ENCODE assay signal across 18 mouse cellular contexts in the genomic region with DNA sequence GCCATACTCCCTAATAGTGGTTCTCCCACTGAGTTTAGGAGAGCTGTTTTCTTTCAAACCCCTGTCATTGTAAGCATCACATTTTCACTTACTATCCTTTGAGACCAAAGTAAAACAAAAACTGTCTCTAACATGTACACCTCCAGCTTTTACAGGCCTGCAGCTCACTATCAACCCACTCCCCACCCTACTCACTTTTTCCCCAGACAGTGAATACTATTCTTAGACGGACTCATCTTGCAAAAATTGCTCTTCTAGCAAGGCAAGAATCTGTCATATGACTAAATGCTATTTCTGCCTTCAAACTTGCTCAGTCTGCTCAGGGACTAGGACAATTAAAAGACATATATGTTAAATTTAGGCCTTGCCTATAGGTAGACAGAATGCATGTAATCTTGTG. TPM values are rescaled to one million over a fixed set of nuclear protein-coding genes. Genes with fewer than 3 reads are reported as not detected.
DNase-seq lines count a peak whose midpoint lies in the region; ATAC-seq and TF ChIP-seq lines count a peak whose summit lies in the region.
"Had no signal": no experiment of that assay in that cellular context is flagged by ENCODE, and none has a peak within 500 bp of the region (broad histone marks: within the 10 kb centered on the region; RNA-seq: fewer than 3 reads in every experiment).

No protein-coding gene starts in this region.

- peaks cover 25% of the 10 kb centered on the region for H3K27me3 ChIP-seq in midbrain, embryonic 11.5 days (ENCODE audit: control insufficient read depth, insufficient read depth, low read length)
- peaks cover 14% of the 10 kb centered on the region for H3K27me3 ChIP-seq in midbrain, postnatal 0 days (ENCODE audit: insufficient read depth, low read length)
- peaks cover 6% of the 10 kb centered on the region for H3K27me3 ChIP-seq in forebrain, postnatal 0 days (ENCODE audit: insufficient read depth, low read length)

- peak; percentile 83 for ATAC-seq in frontal cortex, adult (ENCODE audit: low TSS enrichment)
- ATAC-seq in midbrain, embryonic 11.5 days (ENCODE audit: low FRiP score) = no peak
- no peak for ATAC-seq in midbrain, postnatal 0 days (ENCODE audit: low FRiP score)
- no peak for ATAC-seq in forebrain, postnatal 0 days
- ATAC-seq: forebrain, embryonic 13.5 days had no signal

- 70% methylated on average over 1 of the region's 1 CpGs for WGBS in midbrain, embryonic 11.5 days
- WGBS in midbrain, postnatal 0 days = 47% methylated on average over 1 of the region's 1 CpGs
- 39% methylated on average over 1 of the region's 1 CpGs for WGBS in forebrain, postnatal 0 days

- H3K9ac ChIP-seq in midbrain, embryonic 11.5 days (ENCODE audit: low read length) = no peak overlapping the region
- H3K9ac ChIP-seq in midbrain, postnatal 0 days (replicated peaks; ENCODE audit: low read length, poor library complexity, severe bottlenecking) = no peak overlapping the region
- no peak overlapping the region for H3K9ac ChIP-seq in forebrain, postnatal 0 days
- H3K9ac ChIP-seq: forebrain, embryonic 13.5 days; heart, embryonic 12.5 days; hindbrain, embryonic 14.5 days had no signal

- peaks cover 4% of the 10 kb centered on the region; the same call in 1 of the 2 replicates for H3K4me1 ChIP-seq in midbrain, embryonic 11.5 days (ENCODE audit: control insufficient read depth, insufficient read depth, low read length)
- H3K4me1 ChIP-seq in midbrain, postnatal 0 days (ENCODE audit: insufficient read depth, low read length) = peaks cover 3% of the 10 kb centered on the region; the same call in 1 of the 2 replicates
- 0 out of 2 replicates have a peak, but pooled peaks cover 7% of the 10 kb centered on the region for H3K4me1 ChIP-seq in forebrain, postnatal 0 days (ENCODE audit: insufficient read depth)

- no peak for TF ChIP-seq CTCF in left cerebral cortex, adult 2 months (IDR thresholded peaks at IDR 0.05)
- no peak for TF ChIP-seq CTCF in midbrain, postnatal 0 days (IDR thresholded peaks at IDR 0.05)
- no peak for TF ChIP-seq CTCF in forebrain, postnatal 0 days (IDR thresholded peaks at IDR 0.05; ENCODE audit: low read depth)

- DNase-seq in frontal cortex, postnatal 25 days (ENCODE audit: low spot score in 2 of 2) = no peak
- peak; percentile 32 for DNase-seq in left cerebral cortex, adult 11 months (ENCODE audit: low spot score)
- no peak for DNase-seq in left cerebral cortex, adult 2 months (ENCODE audit: extremely low spot score in 1 of 2, low spot score in 2 of 2)
- peak; percentile 70 for DNase-seq in midbrain, embryonic 11.5 days (ENCODE audit: low spot score, missing footprints)
- DNase-seq in midbrain, postnatal 0 days (ENCODE audit: low spot score) = no peak
- DNase-seq in forebrain, postnatal 0 days = no peak
- DNase-seq: adrenal gland, postnatal 10 days; cerebellum, adult 11-12 months; cerebellum, adult 9-11 months; gastrocnemius, adult 2 months; gastrocnemius, postnatal 25 days had no signal

- no peak overlapping the region for H3K4me3 ChIP-seq in left cerebral cortex, adult 2 months
- no peak overlapping the region for H3K4me3 ChIP-seq in midbrain, embryonic 11.5 days (ENCODE audit: low read depth, low read length)
- no peak overlapping the region for H3K4me3 ChIP-seq in midbrain, postnatal 0 days (ENCODE audit: low read depth, low read length)
- no peak overlapping the region for H3K4me3 ChIP-seq in forebrain, postnatal 0 days (ENCODE audit: low read depth, low read length)
- H3K4me3 ChIP-seq: forebrain, embryonic 13.5 days; gastrocnemius, adult 2 months; heart, embryonic 12.5 days had no signal

- no peaks in the 10 kb centered on the region for H3K36me3 ChIP-seq in midbrain, embryonic 11.5 days (ENCODE audit: control insufficient read depth, insufficient read depth, low read length)
- no peaks in the 10 kb centered on the region for H3K36me3 ChIP-seq in midbrain, postnatal 0 days (ENCODE audit: insufficient read depth, low read length)
- no peaks in the 10 kb centered on the region for H3K36me3 ChIP-seq in forebrain, postnatal 0 days (ENCODE audit: insufficient read depth)
- H3K36me3 ChIP-seq: embryonic facial prominence, embryonic 10.5 days; heart, embryonic 12.5 days; hindbrain, embryonic 10.5 days had no signal

- H3K9me3 ChIP-seq in midbrain, embryonic 11.5 days (ENCODE audit: control insufficient read depth, low read length) = no peaks in the 10 kb centered on the region
- H3K9me3 ChIP-seq in midbrain, postnatal 0 days (ENCODE audit: low read length) = no peaks in the 10 kb centered on the region
- no peaks in the 10 kb centered on the region for H3K9me3 ChIP-seq in forebrain, postnatal 0 days (ENCODE audit: low read length)
- H3K9me3 ChIP-seq: embryonic facial prominence, embryonic 10.5 days; forebrain, embryonic 13.5 days; heart, embryonic 12.5 days; hindbrain, embryonic 10.5 days had no signal

- H3K27ac ChIP-seq in left cerebral cortex, adult 2 months = no peak overlapping the region
- H3K27ac ChIP-seq in midbrain, embryonic 11.5 days (ENCODE audit: low read depth, low read length) = no peak overlapping the region
- no peak overlapping the region for H3K27ac ChIP-seq in midbrain, postnatal 0 days (ENCODE audit: low read depth, low read length)
- no peak overlapping the region for H3K27ac ChIP-seq in forebrain, postnatal 0 days (ENCODE audit: low read depth, low read length)
- H3K27ac ChIP-seq: embryonic facial prominence, embryonic 10.5 days; forebrain, embryonic 13.5 days; gastrocnemius, adult 2 months; hindbrain, embryonic 10.5 days; hindbrain, embryonic 14.5 days had no signal

- no peak overlapping the region for H3K4me2 ChIP-seq in midbrain, embryonic 11.5 days
- no peak overlapping the region for H3K4me2 ChIP-seq in midbrain, postnatal 0 days (ENCODE audit: low read depth, low read length, poor library complexity, severe bottlenecking)
- H3K4me2 ChIP-seq in forebrain, postnatal 0 days (ENCODE audit: low read depth) = no peak overlapping the region
- H3K4me2 ChIP-seq: forebrain, embryonic 13.5 days; heart, embryonic 12.5 days; hindbrain, embryonic 14.5 days had no signal

- intact Hi-C loops in left cerebral cortex, adult 2 months (cut with DNase I) = no loop called here

RNA-seq across cellular contexts. Expression of gene Rhou, which starts 29.0 kb away (rescaled TPM):
- total RNA-seq in left cerebral cortex, adult 2 months (2021) = 10 to 100 TPM; 45.9 to 46.2 TPM
- polyA plus RNA-seq in midbrain, embryonic 11.5 days (2014; fragmentation: Nextera tagmentation; extraction: Ambion mirVana) = 7.7 and 8.3 TPM in 2 replicates
- total RNA-seq in midbrain, postnatal 0 days (2014; rRNA removed) = 24.9 and 28.2 TPM in 2 replicates
- 7.0 and 7.1 TPM in 2 replicates for polyA plus RNA-seq in midbrain, postnatal 0 days (2015; fragmentation: Nextera tagmentation; extraction: Ambion mirVana)
- 41.1 and 52.5 TPM in 2 replicates for total RNA-seq in forebrain, postnatal 0 days (2014; rRNA removed)
- polyA plus RNA-seq in forebrain, postnatal 0 days (2015; fragmentation: Nextera tagmentation; extraction: Ambion mirVana) = 7.6 and 10.5 TPM in 2 replicates
- total RNA-seq: MEL had no signal

Comparison
In these comparisons a context has a peak if more than half of its experiments do, and no peak if none do; other contexts are left out.
1. DNase-seq: peak in left cerebral cortex, adult 11 months (single experiment) and midbrain, embryonic 11.5 days (single experiment); none in frontal cortex, postnatal 25 days (0 of 2), left cerebral cortex, adult 2 months (0 of 2), midbrain, postnatal 0 days (single experiment) and forebrain, postnatal 0 days (single experiment).